Mouse (Mus musculus) macrophage (primary cell): ENCODE data around the gene Ndufaf3. TPM values are rescaled to one million over a fixed set of nuclear protein-coding genes. Genes with fewer than 3 reads are reported as not detected.

Experiments
- H3K27ac ChIP-seq: fragments of 350-480 bp; formaldehyde crosslinking; 2 replicates; pipeline ENCODE4 v1.9.0; 2021
- H3K36me3 ChIP-seq: fragments of 350-480 bp; formaldehyde crosslinking; 2 replicates; pipeline ENCODE4 v1.9.0; 2021; ENCODE audit errors: inconsistent target
- H3K4me3 ChIP-seq: fragments of 350-480 bp; formaldehyde crosslinking; 2 replicates; pipeline ENCODE4 v1.9.0; 2021; ENCODE audit errors: inconsistent target
- H3K79me2 ChIP-seq: fragments of 350-480 bp; formaldehyde crosslinking; 2 replicates; pipeline ENCODE4 v1.9.0; 2021; ENCODE audit errors: inconsistent target
- WGBS: methylation state at CpG from one replicate; pipeline ENCODE4 v1.1.7; 2026; ENCODE audit warnings: inconsistent platforms; ENCODE audit not compliant: missing documents; 5-methylcytosine and 5-hydroxymethylcytosine counted together
- polyA plus RNA-seq: library from polyadenylated mRNA; stranded (reverse); fragments of 250-400 nt; gene quantifications from 3 replicates; pipeline ENCODE4 v1.2.4, GENCODE M21; 2018; ENCODE audit warnings: inconsistent platforms

Ndufaf3 gene
- polyA plus RNA-seq, 1 experiment from 2014 or later: 9.6 TPM

DNA sequence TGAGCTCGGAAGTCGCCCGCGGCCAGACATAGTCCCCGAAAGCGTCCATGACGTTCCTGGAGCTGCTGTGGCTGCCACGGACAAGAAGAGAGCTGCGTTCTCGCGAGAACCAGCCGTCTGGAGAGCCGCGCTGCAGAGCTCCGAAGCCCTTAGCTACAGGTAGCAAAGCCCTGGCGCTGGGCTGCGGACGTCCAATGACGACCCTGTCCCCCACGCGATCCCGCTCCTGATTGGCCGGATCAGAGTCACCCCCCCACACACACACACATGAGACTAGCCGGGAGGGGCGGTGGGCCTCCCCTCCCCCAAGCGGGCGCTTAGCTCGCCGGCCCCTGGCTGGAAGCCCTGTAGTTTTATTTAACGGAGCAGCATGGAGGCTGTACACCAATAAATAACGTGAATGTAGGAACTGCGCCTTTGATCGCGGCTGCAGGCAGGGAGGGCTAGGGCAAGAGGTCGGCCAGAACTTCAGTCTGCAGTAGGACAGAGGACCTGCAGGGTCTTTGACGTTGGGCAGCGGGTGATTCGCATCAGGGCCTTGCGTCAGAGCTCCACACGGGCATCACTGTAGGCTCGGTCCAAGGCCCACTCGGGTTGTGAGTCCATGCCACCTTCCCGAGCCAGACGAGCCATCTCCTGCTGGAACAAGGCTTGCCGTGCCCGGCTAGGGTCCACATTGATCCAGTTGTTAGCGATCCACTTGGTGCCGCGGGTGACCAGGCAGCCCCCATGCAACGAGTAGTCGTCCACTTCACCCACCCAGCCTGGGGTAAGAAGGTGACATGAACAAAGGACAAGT, 11.5 kb upstream of the Ndufaf3 start, which contains the start of gene Wdr6:
Wdr6 (minus strand) TSS at position 195 of the 799 bp plus-strand sequence.
- no peaks in the 10 kb centered on the region for H3K79me2 ChIP-seq
- no peaks in the 10 kb centered on the region for H3K36me3 ChIP-seq
- peak within 1 kb of the TSS; percentile 56 for H3K4me3 ChIP-seq
- H3K27ac ChIP-seq: no peak within 1 kb of the TSS
- WGBS: 12% methylated on average over 49 of the region's 51 CpGs

DNA sequence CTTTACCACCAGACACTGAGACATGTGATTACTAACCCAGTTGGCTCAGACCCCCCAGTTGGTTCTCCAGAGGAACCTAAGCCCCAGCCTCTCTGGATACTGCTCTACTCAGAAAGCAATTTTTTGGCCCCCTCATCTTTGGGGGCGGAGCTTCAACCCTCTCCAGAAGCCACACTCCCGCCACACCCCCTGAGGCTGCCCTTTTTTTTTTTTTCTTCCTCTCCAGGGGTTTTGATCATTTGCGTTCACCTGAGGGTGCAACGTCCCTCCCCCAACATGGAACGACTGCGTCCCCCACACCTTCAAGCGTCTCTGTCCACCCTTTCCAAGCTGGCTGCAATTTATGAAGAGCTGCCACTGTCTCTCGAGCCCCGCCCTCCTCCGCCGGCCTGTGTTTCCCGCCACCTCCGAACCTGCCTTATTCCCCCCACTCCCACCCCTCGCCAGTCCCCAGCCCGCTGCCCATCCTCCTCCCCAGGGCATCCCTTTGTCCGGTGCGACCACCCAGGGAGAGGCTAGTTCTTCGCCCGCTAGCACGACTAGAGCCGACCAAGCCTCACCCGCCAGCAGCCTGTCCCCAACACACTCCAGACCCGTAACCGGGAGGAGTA, 10.8 kb upstream of the Ndufaf3 start:
- 2% methylated on average over 24 of the region's 24 CpGs for WGBS
- H3K4me3 ChIP-seq: peak overlapping the region; percentile 56
- H3K27ac ChIP-seq: no peak overlapping the region
- peaks cover 3% of the 10 kb centered on the region; the same call in 1 of the 2 replicates for H3K36me3 ChIP-seq
- H3K79me2 ChIP-seq: no peaks in the 10 kb centered on the region

DNA sequence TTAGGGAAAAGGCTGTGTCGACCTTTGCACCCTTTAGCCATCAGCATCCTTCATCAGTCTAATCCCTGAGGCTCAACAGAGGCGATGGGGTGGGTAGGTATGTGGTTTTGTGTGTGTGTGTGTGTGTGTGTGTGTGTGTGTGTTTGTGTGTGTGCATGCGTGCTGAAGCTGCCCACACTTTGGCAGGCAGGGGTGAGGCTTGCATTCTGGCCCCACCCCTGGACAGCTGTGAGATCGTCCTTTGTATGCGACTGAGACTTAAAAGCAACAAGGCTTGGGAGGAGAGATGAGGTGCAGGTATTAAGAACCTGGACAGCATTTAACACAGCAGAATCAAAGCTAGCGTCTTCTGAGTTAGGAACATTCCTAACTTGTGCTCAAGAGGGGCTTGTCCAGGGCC, 9.8 kb upstream of the Ndufaf3 start:
- H3K36me3 ChIP-seq: peaks cover 13% of the 10 kb centered on the region
- H3K79me2 ChIP-seq: no peaks in the 10 kb centered on the region
- H3K4me3 ChIP-seq: no peak overlapping the region
- no peak overlapping the region for H3K27ac ChIP-seq
- WGBS: 85% methylated on average over 5 of the region's 6 CpGs

DNA sequence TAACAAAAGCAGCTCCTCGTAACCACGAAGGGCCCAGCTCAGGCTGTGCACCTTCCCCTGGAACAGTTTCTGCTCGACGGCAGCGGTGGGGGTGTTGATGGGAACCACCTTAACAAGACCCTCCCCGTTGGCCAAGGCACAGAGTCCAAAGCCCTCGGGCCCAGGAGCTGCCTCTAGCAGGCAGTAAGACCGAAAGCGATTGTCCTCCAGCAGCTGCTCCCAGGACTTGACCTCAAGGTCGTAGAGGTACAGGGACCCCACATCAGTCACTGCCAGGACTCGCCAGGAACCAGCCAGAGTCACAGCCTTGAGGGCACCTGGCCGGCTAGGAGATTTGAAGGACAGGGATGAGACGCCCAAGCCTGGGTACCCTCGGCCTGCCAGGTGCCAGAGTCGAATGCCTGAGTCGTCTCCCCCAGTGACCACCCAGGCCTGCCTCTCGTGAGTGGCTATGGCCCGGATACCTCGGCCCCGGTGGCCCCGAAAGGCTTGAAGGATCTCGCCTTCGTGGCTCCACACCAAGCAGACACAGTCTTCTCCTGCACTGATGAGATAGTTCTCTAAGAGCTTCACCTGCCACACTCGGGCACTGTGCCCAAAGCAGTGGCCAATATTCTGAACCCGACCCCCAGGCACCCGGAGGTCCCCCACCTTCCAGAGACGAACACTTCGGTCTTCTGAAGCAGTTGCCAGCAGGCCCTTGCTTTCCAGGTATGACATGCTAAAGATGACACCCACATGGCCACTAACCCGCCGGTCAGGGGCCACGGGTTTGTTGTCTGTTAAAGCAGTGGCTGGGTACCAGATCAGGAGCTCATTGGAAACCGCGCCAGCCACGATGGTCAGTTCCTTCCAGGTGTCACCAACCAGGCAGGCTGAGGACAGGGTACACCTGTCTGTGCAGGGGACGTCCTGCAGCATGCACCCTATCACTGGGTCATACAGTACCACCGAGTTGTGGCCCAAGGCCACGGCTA, 8.4 kb upstream of the Ndufaf3 start:
- H3K36me3 ChIP-seq: peaks cover 22% of the 10 kb centered on the region
- H3K79me2 ChIP-seq: no peaks in the 10 kb centered on the region
- H3K27ac ChIP-seq: no peak overlapping the region
- 96% methylated on average over 26 of the region's 37 CpGs for WGBS
- H3K4me3 ChIP-seq: no peak overlapping the region

DNA sequence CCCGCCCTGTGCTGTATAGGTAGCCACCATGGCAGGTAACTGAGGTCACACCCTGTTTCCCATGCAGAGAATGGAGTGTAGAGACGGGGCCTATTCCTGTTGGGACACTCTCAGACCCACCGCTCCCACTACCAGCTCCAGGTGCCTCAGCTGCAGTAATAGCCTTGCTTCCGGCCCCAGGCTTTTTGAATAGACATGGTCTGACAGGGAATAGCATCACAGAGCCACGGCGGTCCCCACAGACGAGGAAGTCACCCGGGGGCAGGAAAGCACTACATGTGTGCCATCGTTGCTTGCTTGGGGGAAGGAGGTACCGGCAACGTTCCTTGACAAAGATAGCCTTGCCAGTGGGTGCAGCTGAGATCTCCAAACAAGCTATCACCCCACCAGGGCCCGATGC, 7.7 kb upstream of the Ndufaf3 start:
- Histone ChIP-seq H3K27ac (no peak overlapping the region), H3K4me3 (no peak overlapping the region), H3K36me3 (peaks cover 22% of the 10 kb centered on the region), H3K79me2 (no peaks in the 10 kb centered on the region)
- 77% methylated on average over 12 of the region's 12 CpGs for WGBS

GRCm38 (mm10) chr9:108573774-108574690, 6.8 kb upstream of the Ndufaf3 start:
- Histone ChIP-seq H3K27ac (no peak overlapping the region), H3K79me2 (no peaks in the 10 kb centered on the region), H3K36me3 (peaks cover 22% of the 10 kb centered on the region), H3K4me3 (no peak overlapping the region)
- 82% methylated on average over 25 of the region's 26 CpGs for WGBS

DNA sequence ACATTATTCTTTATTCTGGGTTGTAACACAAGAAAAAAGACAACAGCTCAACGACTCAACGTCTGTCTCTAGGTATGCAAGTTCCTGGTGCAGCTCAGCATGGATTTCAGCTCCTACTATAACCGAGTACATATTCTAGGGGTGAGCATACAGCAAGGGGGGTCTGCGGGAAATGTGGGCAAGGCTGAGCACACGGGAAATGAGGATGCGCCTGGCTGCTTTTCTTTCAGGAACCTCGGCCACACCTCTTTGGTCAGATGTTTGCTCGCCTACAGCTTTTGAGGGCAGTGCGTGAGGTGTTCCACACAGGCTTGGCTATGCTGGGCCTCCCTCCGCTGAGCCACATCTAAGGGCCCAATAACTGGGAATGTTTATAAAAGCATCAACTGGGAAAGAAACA, 5.1 kb upstream of the Ndufaf3 start:
- peaks cover 7% of the 10 kb centered on the region; the same call in 1 of the 2 replicates for H3K79me2 ChIP-seq
- H3K27ac ChIP-seq: no peak overlapping the region
- no peak overlapping the region for H3K4me3 ChIP-seq
- peaks cover 22% of the 10 kb centered on the region for H3K36me3 ChIP-seq
- 89% methylated on average over 10 of the region's 10 CpGs for WGBS

DNA sequence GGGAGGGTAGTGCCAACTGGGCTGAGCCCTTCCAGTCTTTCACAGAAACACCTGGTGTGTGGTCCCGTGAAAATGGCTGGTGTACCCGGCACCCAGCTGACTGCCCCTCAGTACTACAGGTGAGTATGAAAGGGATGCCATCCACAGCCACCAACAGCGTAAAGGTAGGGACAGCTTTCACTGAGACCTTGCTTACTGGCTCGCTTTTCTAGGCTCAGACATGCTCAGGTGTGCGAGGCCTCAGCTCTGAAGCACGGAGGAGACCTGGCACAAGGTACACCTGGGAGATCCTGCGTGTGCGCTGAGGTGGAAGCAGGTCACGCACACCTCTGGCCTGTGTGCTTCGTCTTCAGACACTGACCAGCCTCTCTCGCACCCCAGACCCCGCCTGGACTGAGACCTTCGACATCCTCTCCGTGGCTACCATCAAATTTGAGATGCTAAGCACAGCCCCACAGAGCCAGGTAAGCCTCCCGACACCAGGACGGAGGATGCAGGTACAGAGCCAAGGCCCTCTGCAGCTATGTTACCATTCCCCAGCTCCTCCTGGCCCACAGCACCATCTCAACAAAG, 4.3 kb upstream of the Ndufaf3 start:
- H3K36me3 ChIP-seq: peaks cover 22% of the 10 kb centered on the region

DNA sequence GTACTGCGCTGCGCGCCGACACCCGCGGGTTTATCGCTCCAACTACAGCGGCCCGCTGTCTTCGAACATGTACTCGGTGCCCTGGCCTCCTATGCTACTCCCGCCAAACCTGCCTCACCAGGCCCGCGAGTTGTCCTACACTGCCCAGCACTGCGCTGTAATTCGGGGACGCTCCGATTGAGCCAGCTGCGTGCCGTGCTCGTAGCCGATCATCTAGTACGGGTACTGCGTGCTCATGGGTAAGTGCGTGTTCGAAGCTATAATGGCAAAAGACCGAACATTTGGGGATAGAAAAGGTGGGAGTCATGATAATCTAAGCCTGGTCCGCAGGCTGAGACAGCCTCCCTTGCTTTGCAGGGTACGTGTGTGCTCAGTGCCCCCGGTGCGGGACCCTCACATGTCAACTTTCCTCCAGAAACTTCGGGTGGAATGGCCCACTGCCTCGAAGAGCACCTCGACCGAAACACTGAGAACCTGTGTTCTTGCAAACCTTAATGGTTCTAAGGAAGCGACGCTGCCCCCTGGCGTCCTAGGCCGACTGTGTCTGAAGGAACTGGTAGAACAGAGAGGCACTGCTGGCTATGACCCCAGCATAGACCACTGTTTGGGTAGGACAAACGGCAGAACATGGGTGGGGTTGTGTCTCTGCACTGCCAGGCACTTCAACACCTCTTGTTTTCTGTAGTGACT, 3.1 kb upstream of the Ndufaf3 start:
- Histone ChIP-seq H3K27ac (peak overlapping the region; percentile 4; the same call in 1 of the 2 replicates), H3K36me3 (peaks cover 22% of the 10 kb centered on the region), H3K79me2 (peaks cover 15% of the 10 kb centered on the region; the same call in 1 of the 2 replicates), H3K4me3 (peak overlapping the region; percentile 50)
- 1% methylated on average over 40 of the region's 40 CpGs for WGBS

More for the DNA sequence above, 4.3 kb upstream of the Ndufaf3 start:
- H3K79me2 ChIP-seq: peaks cover 7% of the 10 kb centered on the region; the same call in 1 of the 2 replicates
- WGBS: 97% methylated on average over 16 of the region's 16 CpGs
- no peak overlapping the region for H3K27ac ChIP-seq
- H3K4me3 ChIP-seq: no peak overlapping the region

DNA sequence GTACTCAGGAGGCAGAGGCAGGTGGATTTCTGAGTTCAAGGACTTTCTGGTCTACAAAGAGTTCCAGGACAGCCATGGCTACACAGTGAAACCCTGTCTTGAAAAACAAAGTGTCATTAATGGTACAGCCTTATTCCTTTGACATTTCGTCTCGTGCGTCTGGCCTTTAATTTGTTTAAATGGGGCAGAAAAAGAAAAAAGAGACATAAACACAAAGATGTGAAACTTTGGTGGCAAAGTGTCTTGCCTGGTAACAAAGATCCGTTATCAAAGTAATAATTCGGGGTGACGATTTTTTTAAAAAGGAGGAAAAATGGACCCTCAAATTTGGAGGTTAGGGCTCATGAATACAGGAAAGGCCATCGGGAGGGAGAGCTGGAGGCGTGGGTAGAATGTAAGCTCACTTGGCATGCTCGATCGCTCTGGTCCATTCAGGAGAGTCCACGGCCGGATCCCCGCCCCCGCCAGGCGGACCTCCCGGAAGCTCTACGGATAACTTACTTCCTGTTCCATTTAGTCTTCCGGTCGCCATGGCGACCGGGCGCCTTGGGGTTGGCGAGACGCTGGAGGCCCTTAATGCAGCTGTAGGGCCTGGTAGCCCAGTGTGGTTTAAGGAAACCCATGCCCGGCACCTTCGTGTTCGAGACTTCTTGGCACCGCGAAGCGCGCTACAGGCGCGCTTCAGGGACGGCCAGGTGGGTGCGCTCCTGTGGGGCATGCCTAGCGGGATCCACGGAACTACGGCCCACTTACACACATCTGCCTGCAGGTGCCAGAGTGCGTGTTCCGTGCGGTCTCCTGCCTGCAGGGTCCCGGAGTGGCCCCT, 2.4 kb upstream of the Ndufaf3 start, which contains the start of gene Dalrd3:
Dalrd3 (plus strand) TSS at position 506 of the 826 bp plus-strand sequence.
- Histone ChIP-seq H3K36me3 (peaks cover 22% of the 10 kb centered on the region), H3K4me3 (peak within 1 kb of the TSS; percentile 86), H3K79me2 (peaks cover 15% of the 10 kb centered on the region; the same call in 1 of the 2 replicates), H3K27ac (peak within 1 kb of the TSS; percentile 94; the same call in 1 of the 2 replicates)
- 2% methylated on average over 42 of the region's 42 CpGs for WGBS

- WGBS: 34% methylated on average over 14 of the region's 17 CpGs
- peaks cover 31% of the 10 kb centered on the region for H3K36me3 ChIP-seq
- peak overlapping the region; percentile 86 for H3K4me3 ChIP-seq
These were observed 1.3 kb upstream of the Ndufaf3 start for GRCm38 (mm10) chr9:108568511-108568921.

DNA sequence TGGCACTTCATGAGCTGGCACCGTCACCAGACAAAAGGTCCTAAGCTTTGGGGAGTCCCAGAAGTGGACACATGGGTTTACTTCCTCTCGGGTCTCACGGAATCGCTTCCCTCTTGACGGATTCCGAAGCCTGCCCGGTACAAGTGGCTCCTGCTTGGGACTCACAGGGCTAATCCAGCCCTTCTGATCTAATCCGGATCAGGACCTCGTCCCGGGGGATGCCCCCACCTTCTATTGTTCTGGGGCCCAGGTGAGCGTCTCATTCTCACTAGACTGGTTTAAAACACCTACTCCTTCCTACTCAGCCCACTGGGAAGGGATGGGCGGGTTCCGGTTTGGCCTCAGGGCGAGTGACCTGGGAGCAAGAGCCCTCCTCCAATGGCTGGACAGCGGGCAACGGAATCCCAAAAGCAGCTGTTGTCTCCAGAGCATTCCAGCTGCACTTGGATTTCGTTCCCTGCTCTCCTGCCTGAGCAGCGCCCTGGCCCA, 741 bp upstream of the Ndufaf3 start:
- Histone ChIP-seq H3K79me2 (peaks cover 15% of the 10 kb centered on the region; the same call in 1 of the 2 replicates), H3K27ac (peak overlapping the region; percentile 94), H3K36me3 (peaks cover 29% of the 10 kb centered on the region), H3K4me3 (peak overlapping the region; percentile 86)
- WGBS: 7% methylated on average over 18 of the region's 18 CpGs

More at GRCm38 (mm10) chr9:108568511-108568921, 1.3 kb upstream of the Ndufaf3 start:
- Histone ChIP-seq H3K27ac (peak overlapping the region; percentile 94), H3K79me2 (peaks cover 15% of the 10 kb centered on the region; the same call in 1 of the 2 replicates)
